Mouse (Mus musculus) retina, embryonic 14.5 days (tissue): ENCODE measurements at regions not wholly inside any gene's neighbourhood (a gene's known extent, or its start where the extent isn't known, plus 50 kb on each side); places are given as distances from the start of the nearest gene placed in this dataset.

Experiments used
- DNase-seq: peaks from one replicate; pipeline ENCODE4 v3.0.0-alpha.2; 2015; ENCODE audit warnings: low spot score

DNA sequence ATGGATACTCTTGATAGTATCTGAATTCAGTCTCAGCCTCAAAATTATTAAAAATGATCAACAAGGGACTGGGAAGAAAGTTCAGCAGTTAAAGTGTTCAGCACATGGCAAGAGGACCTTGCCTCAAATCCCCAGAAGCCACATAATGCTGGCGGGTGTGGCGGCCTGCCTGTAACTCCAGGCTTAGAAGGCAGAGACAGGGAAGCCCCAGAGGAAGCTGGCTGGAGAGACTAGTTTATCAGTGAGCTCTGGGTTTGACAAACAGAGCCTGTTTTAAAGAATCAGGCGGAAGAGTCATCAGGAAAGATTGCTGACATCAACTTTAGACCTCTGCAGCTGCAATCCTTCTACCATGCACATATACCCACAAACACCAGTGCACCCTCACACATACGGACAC, 52.1 kb upstream of the Fyn start:
- DNase-seq, result no peak

- DNase-seq, result no peak
Observed at GRCm38 (mm10) chr10:39315434-39316174, 53.1 kb upstream of the Fyn start.

GRCm38 (mm10) chr10:39311501-39311900, 57.2 kb upstream of the Fyn start:
- no peak for DNase-seq

- DNase-seq, result no peak
Observed at GRCm38 (mm10) chr10:39308535-39308934, 60.1 kb upstream of the Fyn start.

DNA sequence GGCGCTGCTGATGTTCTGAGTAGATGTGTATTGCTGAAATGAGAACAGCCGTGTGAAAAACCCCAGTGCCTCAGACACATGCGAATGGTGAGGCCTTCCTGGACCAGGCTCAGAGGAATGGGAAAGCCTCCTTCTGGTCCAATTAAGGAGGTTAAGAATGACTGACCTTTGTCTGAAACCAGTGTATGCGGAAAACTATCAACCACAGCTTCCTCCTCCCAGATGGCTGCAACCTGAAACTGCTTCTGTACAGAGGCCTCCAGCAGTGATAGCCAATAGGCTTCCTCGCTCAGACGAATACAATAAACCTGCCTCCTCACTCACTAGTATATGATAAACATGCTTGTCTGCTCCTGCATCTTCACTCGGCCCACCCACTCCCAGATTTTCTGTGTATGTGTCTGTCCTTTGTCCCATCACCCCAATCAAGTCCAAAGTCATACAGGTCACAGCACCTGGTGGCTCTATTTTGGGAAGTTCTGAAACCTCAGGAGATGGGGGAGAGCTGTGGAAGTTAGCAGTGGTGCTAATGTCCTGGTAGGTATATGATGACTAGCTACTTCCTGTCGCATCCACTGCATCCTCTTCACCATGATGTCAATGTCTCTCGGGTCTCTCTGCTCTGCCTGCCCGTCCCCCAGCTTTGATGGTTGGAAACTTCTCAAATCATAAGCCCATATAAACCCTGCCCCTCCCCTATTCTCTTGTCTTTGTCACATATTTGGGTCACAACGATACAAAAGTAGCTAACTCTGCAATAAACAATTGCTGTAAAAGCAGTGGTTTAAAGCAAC, 75.8 kb upstream of the Fyn start:
- DNase-seq, result peak; percentile 28

DNA sequence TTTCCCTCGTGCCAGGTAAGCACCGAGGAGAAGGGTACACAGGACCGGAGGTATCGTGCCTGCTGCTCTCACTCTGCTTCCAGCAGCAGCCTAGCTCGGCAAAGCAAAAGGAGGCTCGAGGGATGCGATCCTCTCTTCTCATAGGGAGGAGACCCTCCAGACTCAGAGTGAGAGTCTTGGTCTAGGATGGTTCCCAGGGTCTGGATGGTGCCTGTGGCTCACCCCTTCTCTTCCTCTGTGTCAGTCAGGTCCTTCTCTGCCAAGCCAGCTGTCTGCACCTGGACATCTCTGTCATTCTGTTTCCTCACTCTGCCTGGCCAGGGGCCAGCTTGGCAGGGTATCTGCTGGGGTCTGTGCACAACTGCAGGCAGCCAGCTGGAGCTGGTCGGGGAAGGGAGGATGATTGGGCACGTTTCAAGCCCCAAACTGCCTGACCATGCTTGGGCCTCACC, 76.9 kb upstream of the Fyn start:
- no peak for DNase-seq

DNA sequence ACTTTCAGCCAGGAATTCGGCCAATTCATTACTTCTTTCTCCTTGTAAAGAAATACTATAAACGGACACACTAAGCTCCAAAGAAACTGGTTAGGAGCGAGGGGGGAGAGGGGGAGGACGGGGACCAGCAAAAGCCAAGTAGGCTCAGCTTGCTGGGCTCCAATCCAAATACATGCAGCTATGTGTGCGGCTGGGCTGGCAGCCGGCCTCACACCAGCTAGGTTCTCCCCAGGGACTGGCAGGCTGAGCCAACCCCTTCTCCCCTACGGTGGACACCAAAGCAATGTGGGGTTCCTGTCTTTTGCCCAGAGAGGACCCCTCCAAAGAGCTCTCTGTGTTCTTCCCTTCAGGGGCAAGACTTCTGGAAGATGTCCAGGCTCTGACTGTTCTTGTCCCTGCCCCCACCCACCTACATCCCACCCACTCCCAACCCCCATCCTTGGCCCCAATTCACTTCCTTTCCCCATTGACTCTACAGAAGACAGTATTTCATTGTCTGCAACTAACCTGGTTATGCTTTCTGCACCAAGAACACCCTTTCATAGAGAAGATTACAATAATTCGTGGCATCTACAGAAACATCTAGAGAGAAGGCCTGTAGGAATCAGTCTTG, 77.4 kb upstream of the Fyn start:
- no peak for DNase-seq

- no peak for DNase-seq
Observed at GRCm38 (mm10) chr10:39290245-39290644, 78.4 kb upstream of the Fyn start.

DNA sequence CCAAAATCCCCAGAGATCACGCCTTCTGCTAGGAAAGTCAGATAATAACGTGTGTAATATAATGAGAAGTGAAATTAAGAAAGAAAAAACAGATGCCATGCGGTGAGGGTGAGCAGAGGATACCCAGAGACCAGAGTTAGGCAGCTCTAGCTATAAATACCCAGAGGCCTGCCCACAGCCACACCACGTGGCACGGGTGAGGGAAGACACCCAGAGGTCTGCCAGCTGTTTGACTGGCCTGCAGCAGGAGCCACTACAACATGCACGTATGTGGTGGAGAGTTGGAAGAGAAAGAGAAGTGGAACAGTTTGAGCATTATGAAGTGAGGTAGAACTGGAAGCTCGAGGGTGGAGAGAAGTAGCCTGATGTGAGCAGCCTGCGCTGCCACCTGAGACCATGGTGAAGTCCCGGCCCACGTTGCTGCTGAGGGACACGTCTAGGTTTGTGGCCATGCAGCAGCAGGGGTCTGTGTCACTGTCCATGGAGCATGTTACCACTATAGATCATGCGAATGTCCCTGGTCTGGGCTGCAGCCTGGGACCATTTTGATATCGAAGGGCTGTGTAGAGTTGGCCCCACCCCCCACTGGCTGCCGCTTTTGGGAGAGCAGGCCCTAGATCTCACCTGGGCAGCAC, 88.2 kb upstream of the Fyn start:
- no peak for DNase-seq

DNA sequence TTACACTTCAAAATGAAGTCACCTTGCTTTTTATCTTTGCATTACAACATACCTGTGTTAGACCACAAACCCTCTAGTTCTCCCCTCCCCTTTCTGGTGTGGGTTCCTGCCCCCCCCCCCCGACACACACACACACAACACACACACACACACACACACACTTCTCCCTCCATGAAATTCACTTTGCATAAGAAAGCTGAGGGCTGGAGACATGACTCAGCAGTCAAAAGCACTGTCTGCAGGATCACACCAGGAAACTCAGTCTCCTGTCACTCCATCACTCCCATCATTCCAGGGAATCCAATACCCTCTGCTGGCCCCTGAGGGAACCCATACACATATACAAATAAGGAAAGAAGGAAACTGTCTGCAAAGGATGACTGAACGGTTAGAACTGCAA, 94.5 kb upstream of the Fyn start:
- DNase-seq, result no peak

DNA sequence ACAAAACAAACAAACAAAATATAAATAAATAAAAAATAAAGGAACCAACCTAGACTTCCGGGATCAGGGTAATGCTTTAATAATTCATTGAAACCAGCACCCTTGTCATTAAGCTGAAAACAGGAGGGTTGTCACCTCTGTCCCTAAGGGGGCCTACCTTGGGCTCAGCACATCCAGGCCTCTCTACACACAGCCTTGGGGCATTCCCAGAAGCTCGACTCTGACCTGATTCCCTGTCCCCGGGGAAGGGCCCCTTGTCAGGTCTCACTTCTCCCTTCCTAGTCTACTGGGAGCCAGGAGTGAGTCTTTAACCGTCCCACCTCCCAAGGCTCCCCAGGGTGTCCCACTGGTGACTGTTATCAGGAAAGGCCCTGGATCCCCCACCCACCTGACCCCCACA, 95.2 kb upstream of the Fyn start:
- no peak for DNase-seq

DNA sequence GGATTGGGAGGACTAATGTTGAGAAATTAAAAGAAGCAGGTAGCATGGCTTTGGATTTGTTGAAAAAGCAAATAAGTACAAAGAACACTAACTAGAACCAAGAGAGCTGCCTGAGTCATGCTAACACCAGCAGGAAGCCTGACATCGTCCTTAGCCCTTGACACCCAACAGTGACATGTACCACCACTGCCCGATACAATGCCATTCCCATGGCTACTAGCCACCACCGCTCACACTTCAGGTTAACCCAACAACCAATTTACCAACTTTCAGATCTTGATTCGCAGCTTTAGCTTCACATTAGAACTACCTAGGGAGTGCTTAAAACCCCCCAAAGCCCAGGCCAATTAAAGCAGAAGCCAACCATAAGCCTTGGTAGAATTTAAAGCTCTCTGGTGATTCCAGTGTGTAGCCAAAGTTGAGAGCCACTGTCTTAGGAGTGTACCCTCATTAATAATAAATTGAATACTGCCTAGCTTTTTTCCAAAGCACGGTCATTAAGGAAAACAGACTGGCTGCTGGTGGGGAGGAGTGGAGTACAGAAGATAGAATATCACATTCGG, 96.2 kb upstream of the Fyn start:
- no peak for DNase-seq

GRCm38 (mm10) chr10:39270406-39270805, 98.2 kb upstream of the Fyn start:
- DNase-seq, result no peak

DNA sequence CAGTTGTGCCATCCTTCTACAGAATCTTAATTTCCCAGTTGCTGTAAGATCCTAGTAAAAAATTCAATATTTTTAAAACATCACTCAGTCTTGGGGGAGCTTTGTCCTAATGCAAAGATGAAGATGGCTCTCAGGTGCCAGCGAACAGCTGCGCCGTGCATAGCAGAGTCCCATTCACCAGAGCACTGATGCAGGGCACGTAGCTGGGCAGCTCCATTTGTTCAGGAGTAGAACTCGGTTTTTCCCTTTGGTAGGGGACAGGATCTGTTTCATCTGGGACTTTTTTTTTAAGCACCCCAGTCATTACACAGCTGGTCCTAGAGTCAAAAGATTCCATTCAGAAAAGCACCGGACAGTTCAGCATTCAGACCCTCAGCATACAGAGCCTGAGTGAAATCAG, 101.4 kb upstream of the Fyn start:
- no peak for DNase-seq

- no peak for DNase-seq
Observed at GRCm38 (mm10) chr10:39266482-39266881, 102.2 kb upstream of the Fyn start.

DNA sequence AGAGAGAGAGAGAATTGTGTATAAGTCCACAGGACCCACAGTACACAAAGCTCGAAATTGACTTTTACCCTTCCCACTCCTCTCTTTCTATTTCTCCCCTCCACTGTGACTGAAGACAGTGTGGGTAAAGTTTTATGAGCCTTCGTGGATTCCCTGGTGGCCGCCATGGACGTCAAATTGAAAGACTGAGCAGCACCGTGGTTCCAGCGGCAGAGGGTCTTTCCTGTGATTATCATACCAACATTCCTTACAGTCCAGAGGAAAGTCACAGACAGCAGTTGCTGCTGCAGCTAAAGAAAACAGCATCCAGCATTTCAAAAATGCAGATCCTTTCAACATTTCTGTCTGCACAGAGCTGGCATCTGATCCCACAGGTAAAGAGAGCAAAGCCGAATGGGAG, 98.9 kb upstream of the Ccn6 start:
- no peak for DNase-seq

- DNase-seq, result no peak
Observed at GRCm38 (mm10) chr10:39261174-39262145, 97.9 kb upstream of the Ccn6 start.

DNA sequence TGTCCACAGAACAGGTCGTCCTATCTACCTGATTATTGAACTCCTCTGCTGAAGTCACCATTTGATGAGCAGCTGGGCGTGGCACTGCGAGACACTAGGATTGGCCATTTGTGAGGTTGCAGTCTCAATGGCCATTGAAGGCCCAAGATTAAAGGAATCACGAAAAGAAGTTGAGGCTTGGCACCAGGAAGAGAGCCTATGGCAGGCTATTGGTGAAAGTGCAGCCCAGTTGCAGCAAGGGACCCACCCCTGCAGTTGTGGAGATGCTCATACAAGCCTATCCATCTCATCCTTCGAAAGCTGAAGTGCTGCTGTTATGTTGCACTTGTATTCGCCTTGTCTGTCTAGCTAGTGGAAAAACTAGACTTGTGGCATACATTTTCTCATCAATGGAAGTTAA, 96.5 kb upstream of the Ccn6 start:
- no peak for DNase-seq

DNA sequence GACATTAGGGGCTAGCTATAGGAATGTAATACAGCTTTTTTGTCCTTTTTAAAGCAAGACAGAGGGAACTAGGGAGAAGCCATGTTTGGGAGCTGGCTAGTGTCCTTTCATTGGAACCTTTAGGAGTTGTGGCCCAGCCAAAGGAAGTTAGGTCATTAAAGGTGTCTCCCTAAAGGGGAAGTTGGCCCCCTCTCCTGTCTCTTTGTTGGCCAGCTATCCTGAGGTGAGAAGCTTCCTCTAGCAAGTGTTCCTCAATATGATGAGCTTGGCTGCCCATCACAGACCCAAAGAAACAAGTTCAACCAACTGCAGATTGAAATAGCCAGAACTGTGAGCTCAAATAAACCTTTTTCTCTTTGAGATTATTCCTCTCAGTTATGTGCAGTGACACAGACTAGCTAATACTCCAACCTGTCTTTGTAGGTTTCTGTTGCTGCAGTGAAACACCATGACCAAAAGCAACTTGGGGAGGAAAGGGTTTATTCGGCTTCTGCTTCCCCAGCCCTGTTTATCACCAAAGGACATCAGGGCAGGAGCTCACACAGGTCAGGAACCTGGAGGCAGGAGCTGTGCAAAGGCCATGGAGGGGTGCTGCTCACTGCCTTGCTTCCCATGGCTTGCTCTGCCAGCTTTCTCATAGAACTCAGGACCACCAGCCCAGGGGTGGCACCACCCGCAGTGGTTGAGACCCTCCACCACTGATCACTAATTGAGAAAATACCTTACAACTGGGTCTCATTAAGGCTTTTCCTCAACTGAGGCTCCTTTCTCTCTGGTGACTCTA, 94.0 kb upstream of the Ccn6 start:
- DNase-seq, result no peak

DNA sequence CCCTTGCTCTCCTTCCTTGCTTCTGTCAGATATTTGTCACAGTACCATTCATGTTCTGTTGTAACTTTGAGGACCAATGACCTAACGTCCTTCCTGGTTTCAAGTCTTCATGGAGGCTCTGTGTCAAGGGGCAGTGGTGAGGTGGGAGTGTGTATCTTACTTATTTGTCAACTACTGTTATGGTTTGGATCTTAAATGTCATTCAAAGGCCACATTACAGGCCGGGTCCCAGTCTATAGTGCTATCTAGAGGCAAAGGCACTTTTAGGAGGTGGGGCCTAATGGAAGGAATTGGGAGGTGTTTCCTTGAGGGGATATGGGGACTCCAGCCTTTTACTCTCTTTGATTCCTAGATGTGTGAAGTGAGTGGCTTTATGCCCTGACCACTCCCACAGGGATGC, 91.0 kb upstream of the Ccn6 start:
- DNase-seq, result no peak
